Mouse (Mus musculus) sigmoid colon, adult 10 weeks (tissue): ENCODE results near the gene Picalm. TPM values are rescaled to one million over a fixed set of nuclear protein-coding genes. Genes with fewer than 3 reads are reported as not detected.

ENCODE experiments used
- polyA plus RNA-seq: library from polyadenylated mRNA; stranded (reverse); fragments of 350-450 nt; fragmentation: Illumina TruSeq; extraction: RNeasy Lipid Tissue Mini Kit (QIAGEN cat#74804); gene quantifications from one replicate; pipeline ENCODE4 v1.2.3, GENCODE M21; 2014; ENCODE audit warnings: low read depth, low replicate concordance

Gene Picalm
- 758 TPM for polyA plus RNA-seq

GRCm38 (mm10) chr7:90129732-90130392 lies at the start of gene Picalm:
Gene Picalm, plus strand, starts transcription at chr7:90130213.

Other genes starting within 250 kb of the Picalm start
- not detected for gene Ccdc81, start 226.6 kb upstream of the Picalm start, polyA plus RNA-seq
- 93.5 TPM for gene Hikeshi, start 189.0 kb upstream of the Picalm start, polyA plus RNA-seq
- gene Eed, start 149.2 kb upstream of the Picalm start, polyA plus RNA-seq = 193 TPM
- not detected for gene Ccdc83, start 135.6 kb downstream of the Picalm start, polyA plus RNA-seq
- 156 TPM for gene Sytl2, start 172.0 kb downstream of the Picalm start, polyA plus RNA-seq